Mouse (Mus musculus): Measurements from ENCODE around the gene Cd164. TPM values are rescaled to one million over a fixed set of nuclear protein-coding genes. Genes with fewer than 3 reads are reported as not detected.
"Not testable (repeated sequence)": the region's sequence is repeated elsewhere in the genome, so short reads cannot be mapped to it uniquely, and the experiment has no call there.

Gene Cd164
- polyA plus RNA-seq, 1 experiment from 2014 or later, result 178 TPM

GRCm38 (mm10) chr10:41489294-41489693, 29.9 kb upstream of the Cd164 start:
- Histone ChIP-seq H3K27ac (ENCODE audit: low read length) (no peak overlapping the region), H3K4me2 (replicated peaks; ENCODE audit: low read depth, low read length) (peak overlapping the region; percentile 99), H3K4me1 (ENCODE audit: control insufficient read depth, insufficient read depth, low read length) (peaks cover 24% of the 10 kb centered on the region), H3K9ac (replicated peaks; ENCODE audit: low read depth, low read length) (peak overlapping the region; percentile 58; the same call in 1 of the 2 replicates), H3K27me3 (ENCODE audit: control insufficient read depth, insufficient read depth, low read length) (no peaks in the 10 kb centered on the region), H3K4me3 (ENCODE audit: low read depth, low read length) (peak overlapping the region; percentile 74), H3K36me3 (ENCODE audit: control insufficient read depth, insufficient read depth, low read length) (peaks cover 16% of the 10 kb centered on the region; the same call in 1 of the 2 replicates), H3K9me3 (ENCODE audit: control insufficient read depth, low read depth, low read length) (no peaks in the 10 kb centered on the region)
- no peak for ATAC-seq (ENCODE audit: insufficient number of reproducible peaks, insufficient read depth, low FRiP score, low read depth)
- WGBS, result 21% methylated on average over 8 of the region's 8 CpGs

- peaks cover 24% of the 10 kb centered on the region for H3K4me1 ChIP-seq (ENCODE audit: control insufficient read depth, insufficient read depth, low read length)
- H3K9me3 ChIP-seq (ENCODE audit: control insufficient read depth, low read depth, low read length), result no peaks in the 10 kb centered on the region
- peak within 1 kb of the TSS; percentile 75 for H3K27ac ChIP-seq (ENCODE audit: low read length)
- ATAC-seq (ENCODE audit: insufficient number of reproducible peaks, insufficient read depth, low FRiP score, low read depth), result peak; percentile 89
- H3K9ac ChIP-seq (replicated peaks; ENCODE audit: low read depth, low read length), result peak within 1 kb of the TSS; percentile 58
- no peaks in the 10 kb centered on the region for H3K27me3 ChIP-seq (ENCODE audit: control insufficient read depth, insufficient read depth, low read length)
- under 1% methylated on average over 50 of the region's 50 CpGs for WGBS
- H3K4me3 ChIP-seq (ENCODE audit: low read depth, low read length), result peak within 1 kb of the TSS; percentile 74
- H3K4me2 ChIP-seq (replicated peaks; ENCODE audit: low read depth, low read length), result peak within 1 kb of the TSS; percentile 99
- peaks cover 13% of the 10 kb centered on the region; the same call in 1 of the 2 replicates for H3K36me3 ChIP-seq (ENCODE audit: control insufficient read depth, insufficient read depth, low read length)
Observed at GRCm38 (mm10) chr10:41489708-41490517, 29.3 kb upstream of the Cd164 start, which contains the start of the genes Smpd2 and Ppil6. Smpd2 (minus strand) TSS chr10:41490369. Ppil6 (plus strand) TSS chr10:41490439.

- ATAC-seq (ENCODE audit: insufficient number of reproducible peaks, insufficient read depth, low FRiP score, low read depth), result no peak
- no peaks in the 10 kb centered on the region for H3K27me3 ChIP-seq (ENCODE audit: control insufficient read depth, insufficient read depth, low read length)
- H3K9me3 ChIP-seq (ENCODE audit: control insufficient read depth, low read depth, low read length), result no peaks in the 10 kb centered on the region
- WGBS, result under 1% methylated on average over 29 of the region's 29 CpGs
- H3K9ac ChIP-seq (replicated peaks; ENCODE audit: low read depth, low read length), result peak overlapping the region; percentile 58
- peaks cover 8% of the 10 kb centered on the region; the same call in 1 of the 2 replicates for H3K36me3 ChIP-seq (ENCODE audit: control insufficient read depth, insufficient read depth, low read length)
- H3K4me1 ChIP-seq (ENCODE audit: control insufficient read depth, insufficient read depth, low read length), result peaks cover 24% of the 10 kb centered on the region
- no peak overlapping the region for H3K27ac ChIP-seq (ENCODE audit: low read length)
- H3K4me2 ChIP-seq (replicated peaks; ENCODE audit: low read depth, low read length), result peak overlapping the region; percentile 99
- peak overlapping the region; percentile 74 for H3K4me3 ChIP-seq (ENCODE audit: low read depth, low read length)
Observed at GRCm38 (mm10) chr10:41490518-41490873, 28.7 kb upstream of the Cd164 start.

- Histone ChIP-seq H3K36me3 (ENCODE audit: control insufficient read depth, insufficient read depth, low read length) (peaks cover 6% of the 10 kb centered on the region; the same call in 1 of the 2 replicates), H3K4me2 (replicated peaks; ENCODE audit: low read depth, low read length) (peak overlapping the region; percentile 99; the same call in 1 of the 2 replicates), H3K27me3 (ENCODE audit: control insufficient read depth, insufficient read depth, low read length) (no peaks in the 10 kb centered on the region), H3K9me3 (ENCODE audit: control insufficient read depth, low read depth, low read length) (no peaks in the 10 kb centered on the region), H3K4me1 (ENCODE audit: control insufficient read depth, insufficient read depth, low read length) (peaks cover 24% of the 10 kb centered on the region), H3K27ac (ENCODE audit: low read length) (no peak overlapping the region), H3K4me3 (ENCODE audit: low read depth, low read length) (no peak overlapping the region; the same call in 1 of the 2 replicates), H3K9ac (replicated peaks; ENCODE audit: low read depth, low read length) (no peak overlapping the region)
- WGBS, result 37% methylated on average over 4 of the region's 4 CpGs
- ATAC-seq (ENCODE audit: insufficient number of reproducible peaks, insufficient read depth, low FRiP score, low read depth), result no peak
Observed at GRCm38 (mm10) chr10:41491111-41491510, 28.1 kb upstream of the Cd164 start.

- Histone ChIP-seq H3K36me3 (ENCODE audit: control insufficient read depth, insufficient read depth, low read length) (no peaks in the 10 kb centered on the region), H3K4me3 (ENCODE audit: low read depth, low read length) (no peak overlapping the region), H3K27me3 (ENCODE audit: control insufficient read depth, insufficient read depth, low read length) (no peaks in the 10 kb centered on the region), H3K4me1 (ENCODE audit: control insufficient read depth, insufficient read depth, low read length) (no peaks in the 10 kb centered on the region), H3K4me2 (replicated peaks; ENCODE audit: low read depth, low read length) (no peak overlapping the region), H3K27ac (ENCODE audit: low read length) (no peak overlapping the region), H3K9me3 (ENCODE audit: control insufficient read depth, low read depth, low read length) (no peaks in the 10 kb centered on the region), H3K9ac (replicated peaks; ENCODE audit: low read depth, low read length) (no peak overlapping the region)
- no peak for ATAC-seq (ENCODE audit: insufficient number of reproducible peaks, insufficient read depth, low FRiP score, low read depth)
- WGBS, result 65% methylated on average over 4 of the region's 4 CpGs
Observed at GRCm38 (mm10) chr10:41500941-41501340, 18.3 kb upstream of the Cd164 start.

GRCm38 (mm10) chr10:41504996-41505395, 14.2 kb upstream of the Cd164 start:
- H3K4me2 ChIP-seq (replicated peaks; ENCODE audit: low read depth, low read length), result no peak overlapping the region
- H3K9me3 ChIP-seq (ENCODE audit: control insufficient read depth, low read depth, low read length), result no peaks in the 10 kb centered on the region
- no peak overlapping the region for H3K9ac ChIP-seq (replicated peaks; ENCODE audit: low read depth, low read length)
- H3K27ac ChIP-seq (ENCODE audit: low read length), result no peak overlapping the region
- H3K27me3 ChIP-seq (ENCODE audit: control insufficient read depth, insufficient read depth, low read length), result no peaks in the 10 kb centered on the region
- H3K4me3 ChIP-seq (ENCODE audit: low read depth, low read length), result no peak overlapping the region
- ATAC-seq (ENCODE audit: insufficient number of reproducible peaks, insufficient read depth, low FRiP score, low read depth), result no peak
- 85% methylated on average over 1 of the region's 1 CpGs for WGBS
- no peaks in the 10 kb centered on the region for H3K4me1 ChIP-seq (ENCODE audit: control insufficient read depth, insufficient read depth, low read length)
- no peaks in the 10 kb centered on the region for H3K36me3 ChIP-seq (ENCODE audit: control insufficient read depth, insufficient read depth, low read length)

- H3K9me3 ChIP-seq (ENCODE audit: control insufficient read depth, low read depth, low read length); H3K4me2 ChIP-seq (replicated peaks; ENCODE audit: low read depth, low read length); H3K36me3 ChIP-seq (ENCODE audit: control insufficient read depth, insufficient read depth, low read length); H3K27ac ChIP-seq (ENCODE audit: low read length); H3K4me3 ChIP-seq (ENCODE audit: low read depth, low read length); H3K9ac ChIP-seq (replicated peaks; ENCODE audit: low read depth, low read length); H3K4me1 ChIP-seq (ENCODE audit: control insufficient read depth, insufficient read depth, low read length); H3K27me3 ChIP-seq (ENCODE audit: control insufficient read depth, insufficient read depth, low read length): not testable (repeated sequence)
- ATAC-seq (ENCODE audit: insufficient number of reproducible peaks, insufficient read depth, low FRiP score, low read depth), result peak; percentile 33; the same call in 1 of the 2 replicates
- 4% methylated on average over 3 of the region's 3 CpGs for WGBS
Observed at GRCm38 (mm10) chr10:41505446-41505845, 13.8 kb upstream of the Cd164 start.

- H3K4me2 ChIP-seq (replicated peaks; ENCODE audit: low read depth, low read length), result no peak overlapping the region
- 37% methylated on average over 2 of the region's 2 CpGs for WGBS
- no peaks in the 10 kb centered on the region for H3K27me3 ChIP-seq (ENCODE audit: control insufficient read depth, insufficient read depth, low read length)
- ATAC-seq (ENCODE audit: insufficient number of reproducible peaks, insufficient read depth, low FRiP score, low read depth), result no peak
- H3K36me3 ChIP-seq (ENCODE audit: control insufficient read depth, insufficient read depth, low read length), result no peaks in the 10 kb centered on the region
- H3K4me3 ChIP-seq (ENCODE audit: low read depth, low read length), result no peak overlapping the region
- no peak overlapping the region for H3K27ac ChIP-seq (ENCODE audit: low read length)
- H3K4me1 ChIP-seq (ENCODE audit: control insufficient read depth, insufficient read depth, low read length), result no peaks in the 10 kb centered on the region
- H3K9me3 ChIP-seq (ENCODE audit: control insufficient read depth, low read depth, low read length), result no peaks in the 10 kb centered on the region
- H3K9ac ChIP-seq (replicated peaks; ENCODE audit: low read depth, low read length), result no peak overlapping the region
Observed at GRCm38 (mm10) chr10:41509160-41509559, 10.1 kb upstream of the Cd164 start.
